ENCODE assay signal across 8 mouse cellular contexts in the genomic region with DNA sequence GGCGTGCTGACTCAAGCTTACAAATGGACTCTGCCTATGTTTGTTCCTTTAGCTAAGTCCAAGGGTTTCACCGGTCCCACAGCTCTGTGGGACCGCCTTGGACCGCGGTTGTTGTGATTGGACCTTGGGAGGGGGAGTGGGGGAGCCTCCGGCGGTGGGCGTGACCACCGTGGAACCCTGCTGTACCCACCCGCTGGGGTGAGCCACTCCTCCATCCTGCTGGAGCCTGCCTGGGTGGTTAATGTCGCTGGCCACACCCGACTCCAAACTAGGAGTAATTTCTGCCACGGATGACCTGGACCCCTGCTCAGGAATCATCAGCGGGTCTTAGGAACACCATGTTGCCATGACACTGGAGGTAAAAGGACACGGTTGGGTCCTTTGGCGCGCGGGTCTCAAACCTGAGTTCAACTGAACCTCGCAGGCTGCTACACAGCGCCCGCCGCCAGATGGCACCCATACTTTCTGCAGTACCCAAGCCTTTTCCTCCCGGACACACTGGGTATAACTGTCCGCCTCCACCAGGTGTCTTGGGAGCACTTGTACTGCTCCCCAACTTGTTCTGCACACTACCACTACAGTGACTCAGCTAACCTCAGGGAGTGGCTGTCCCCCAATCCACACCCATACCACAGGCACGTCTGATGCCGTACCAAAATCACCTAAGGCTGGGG. TPM values are rescaled to one million over a fixed set of nuclear protein-coding genes. Genes with fewer than 3 reads are reported as not detected.
DNase-seq lines count a peak whose midpoint lies in the region; ATAC-seq and TF ChIP-seq lines count a peak whose summit lies in the region.

No protein-coding gene starts in this region.

- peak overlapping the region; percentile 91 for H3K4me2 ChIP-seq in heart, embryonic 12.5 days
- peak overlapping the region; percentile 92 for H3K4me2 ChIP-seq in kidney, embryonic 16.5 days (replicated peaks; ENCODE audit: low read depth, low read length)
- peak overlapping the region; percentile 84 for H3K4me2 ChIP-seq in liver, embryonic 14.5 days (ENCODE audit: low read depth)
- H3K4me2 ChIP-seq in neural tube, embryonic 12.5 days (replicated peaks): peak overlapping the region; percentile 66
- peak overlapping the region; percentile 79 for H3K4me2 ChIP-seq in stomach, postnatal 0 days (replicated peaks; ENCODE audit: low read depth)

- TF ChIP-seq POLR2A in bone marrow macrophage, adult 2 months (IDR thresholded peaks at IDR 0.05; ENCODE audit: borderline replicate concordance, low read depth, low read length): no peak
- 0 out of 2 replicates have a peak, but pooled peaks have one; percentile 25 for TF ChIP-seq POLR2A in embryonic fibroblast, embryonic 13.5 days (IDR thresholded peaks at IDR 0.05; ENCODE audit: low read depth, low read length)

- no peaks in the 10 kb centered on the region for H3K9me3 ChIP-seq in heart, embryonic 12.5 days (replicated peaks)
- no peaks in the 10 kb centered on the region for H3K9me3 ChIP-seq in kidney, embryonic 16.5 days (ENCODE audit: low read length)
- H3K9me3 ChIP-seq in liver, embryonic 14.5 days (ENCODE audit: control insufficient read depth, low read length): no peaks in the 10 kb centered on the region
- H3K9me3 ChIP-seq in neural tube, embryonic 12.5 days: no peaks in the 10 kb centered on the region
- no peaks in the 10 kb centered on the region for H3K9me3 ChIP-seq in stomach, postnatal 0 days (ENCODE audit: control insufficient read depth, low read length)

- no peaks in the 10 kb centered on the region for H3K79me3 ChIP-seq in C2C12 (ENCODE audit: low read depth)

- 2% methylated on average over 26 of the region's 26 CpGs for WGBS in heart, embryonic 12.5 days
- under 1% methylated on average over 26 of the region's 26 CpGs for WGBS in kidney, embryonic 16.5 days
- 1% methylated on average over 26 of the region's 26 CpGs for WGBS in liver, embryonic 14.5 days (ENCODE audit: insufficient replicate concordance)
- 2% methylated on average over 26 of the region's 26 CpGs for WGBS in neural tube, embryonic 12.5 days
- 1% methylated on average over 26 of the region's 26 CpGs for WGBS in stomach, postnatal 0 days

- H3K4me3 ChIP-seq in C2C12 (ENCODE audit: insufficient read depth, poor library complexity, severe bottlenecking): no peak overlapping the region
- H3K4me3 ChIP-seq in bone marrow macrophage, adult 2 months (ENCODE audit: insufficient read depth, low read length): peak overlapping the region; percentile 50
- peak overlapping the region; percentile 4; the same call in 1 of the 2 replicates for H3K4me3 ChIP-seq in embryonic fibroblast, embryonic 13.5 days (ENCODE audit: insufficient read depth, low read length)
- peak overlapping the region; percentile 52 for H3K4me3 ChIP-seq in heart, embryonic 12.5 days
- peak overlapping the region; percentile 53 for H3K4me3 ChIP-seq in kidney, embryonic 16.5 days (ENCODE audit: low read length)
- peak overlapping the region; percentile 51 to 62 for H3K4me3 ChIP-seq in liver, embryonic 14.5 days (ENCODE audit: insufficient read depth in 1 of 2, low read depth in 2 of 2, low read length in 2 of 2)
- peak overlapping the region; percentile 25; the same call in 1 of the 2 replicates for H3K4me3 ChIP-seq in neural tube, embryonic 12.5 days
- H3K4me3 ChIP-seq in stomach, postnatal 0 days (ENCODE audit: low read depth, low read length): peak overlapping the region; percentile 39

- H3K27me3 ChIP-seq in C2C12 (ENCODE audit: control insufficient read depth, insufficient read depth, insufficient read length): no peaks in the 10 kb centered on the region
- no peaks in the 10 kb centered on the region for H3K27me3 ChIP-seq in heart, embryonic 12.5 days (replicated peaks)
- no peaks in the 10 kb centered on the region for H3K27me3 ChIP-seq in kidney, embryonic 16.5 days (ENCODE audit: insufficient read depth, low read length)
- H3K27me3 ChIP-seq in liver, embryonic 14.5 days (ENCODE audit: control insufficient read depth, insufficient read depth, low read length): no peaks in the 10 kb centered on the region
- no peaks in the 10 kb centered on the region for H3K27me3 ChIP-seq in neural tube, embryonic 12.5 days (replicated peaks)
- no peaks in the 10 kb centered on the region for H3K27me3 ChIP-seq in stomach, postnatal 0 days (ENCODE audit: control insufficient read depth, insufficient read depth, low read length)

- peak; percentile 93 for TF ChIP-seq CTCF in C2C12 (IDR thresholded peaks at IDR 0.05; ENCODE audit: control insufficient read depth, insufficient read depth, insufficient read length)
- peak; percentile 65 for TF ChIP-seq CTCF in bone marrow macrophage, adult 2 months (IDR thresholded peaks at IDR 0.05; ENCODE audit: low read depth, low read length)
- TF ChIP-seq CTCF in embryonic fibroblast, embryonic 13.5 days (IDR thresholded peaks at IDR 0.05; ENCODE audit: borderline replicate concordance, insufficient read depth, low read length): peak; percentile 57; the same call in 1 of the 2 replicates
- peak; percentile 99 for TF ChIP-seq CTCF in liver, embryonic 14.5 days (IDR thresholded peaks at IDR 0.05; ENCODE audit: low read depth)
- peak; percentile 93 for TF ChIP-seq CTCF in stomach, postnatal 0 days (IDR thresholded peaks at IDR 0.05; ENCODE audit: low read depth)

- peak; percentile 54; the same call in 1 of the 2 replicates for TF ChIP-seq EP300 in liver, embryonic 14.5 days (IDR thresholded peaks at IDR 0.05; ENCODE audit: low read depth)
- TF ChIP-seq EP300 in stomach, postnatal 0 days (optimal IDR thresholded peaks at IDR 0.05): peak; percentile 78

- no peak overlapping the region for H3K27ac ChIP-seq in bone marrow macrophage, adult 2 months (ENCODE audit: insufficient read depth, low read depth, low read length)
- no peak overlapping the region for H3K27ac ChIP-seq in embryonic fibroblast, embryonic 13.5 days (ENCODE audit: insufficient read depth, low read length)
- no peak overlapping the region for H3K27ac ChIP-seq in heart, embryonic 12.5 days (ENCODE audit: poor library complexity, severe bottlenecking)
- no peak overlapping the region for H3K27ac ChIP-seq in kidney, embryonic 16.5 days (ENCODE audit: low read length)
- H3K27ac ChIP-seq in liver, embryonic 14.5 days: peak overlapping the region; percentile 85
- no peak overlapping the region for H3K27ac ChIP-seq in neural tube, embryonic 12.5 days
- H3K27ac ChIP-seq in stomach, postnatal 0 days (replicated peaks): peak overlapping the region; percentile 25; the same call in 1 of the 2 replicates

- peak overlapping the region; percentile 74 for H3K9ac ChIP-seq in heart, embryonic 12.5 days
- H3K9ac ChIP-seq in kidney, embryonic 16.5 days (replicated peaks; ENCODE audit: low read length): peak overlapping the region; percentile 67
- H3K9ac ChIP-seq in liver, embryonic 14.5 days (replicated peaks): peak overlapping the region; percentile 67
- H3K9ac ChIP-seq in neural tube, embryonic 12.5 days: peak overlapping the region; percentile 51; the same call in 1 of the 2 replicates
- peak overlapping the region; percentile 55 for H3K9ac ChIP-seq in stomach, postnatal 0 days (ENCODE audit: low read length)

- DNase-seq in liver, embryonic 14.5 days (ENCODE audit: low read depth in 3 of 3, low spot score in 3 of 3): peak; percentile 93 to 96 (median 93)
- DNase-seq in stomach, postnatal 0 days (ENCODE audit: low spot score): peak; percentile 90

- H3ac ChIP-seq in C2C12 (ENCODE audit: control insufficient read depth, insufficient read length, low read depth): no peak overlapping the region

- H3K4me1 ChIP-seq in bone marrow macrophage, adult 2 months (ENCODE audit: control insufficient read depth, insufficient read depth, low read length): peaks cover 7% of the 10 kb centered on the region; the same call in 1 of the 2 replicates
- H3K4me1 ChIP-seq in embryonic fibroblast, embryonic 13.5 days (ENCODE audit: control insufficient read depth, insufficient read depth, low read length): no peaks in the 10 kb centered on the region
- peaks cover 10% of the 10 kb centered on the region for H3K4me1 ChIP-seq in heart, embryonic 12.5 days (replicated peaks)
- H3K4me1 ChIP-seq in kidney, embryonic 16.5 days (ENCODE audit: insufficient read depth, low read length): peaks cover 6% of the 10 kb centered on the region
- H3K4me1 ChIP-seq in liver, embryonic 14.5 days (replicated peaks; ENCODE audit: control insufficient read depth in 2 of 2, insufficient read depth in 2 of 2, low read length in 1 of 2): peaks cover 13 to 15% of the 10 kb centered on the region in 2 experiments
- peaks cover 8% of the 10 kb centered on the region; the same call in 1 of the 2 replicates for H3K4me1 ChIP-seq in neural tube, embryonic 12.5 days
- H3K4me1 ChIP-seq in stomach, postnatal 0 days (replicated peaks; ENCODE audit: control insufficient read depth, insufficient read depth): no peaks in the 10 kb centered on the region

- peak; percentile 94 for ATAC-seq in heart, embryonic 12.5 days (ENCODE audit: insufficient number of reproducible peaks, low FRiP score)
- ATAC-seq in kidney, embryonic 16.5 days (ENCODE audit: low FRiP score, low TSS enrichment): peak; percentile 91
- ATAC-seq in liver, embryonic 14.5 days (ENCODE audit: insufficient read depth): peak; percentile 99
- ATAC-seq in neural tube, embryonic 12.5 days (ENCODE audit: low FRiP score, low read depth): peak; percentile 90
- ATAC-seq in stomach, postnatal 0 days (ENCODE audit: low FRiP score, low TSS enrichment): peak; percentile 95

- H3K79me2 ChIP-seq in C2C12 (ENCODE audit: control insufficient read depth, insufficient read depth): no peaks in the 10 kb centered on the region

- H3K36me3 ChIP-seq in C2C12 (ENCODE audit: control insufficient read depth, insufficient read depth): no peaks in the 10 kb centered on the region
- H3K36me3 ChIP-seq in heart, embryonic 12.5 days: 0 out of 2 replicates have a peak, but pooled peaks cover 20% of the 10 kb centered on the region
- 0 out of 2 replicates have a peak, but pooled peaks cover 4% of the 10 kb centered on the region for H3K36me3 ChIP-seq in kidney, embryonic 16.5 days (ENCODE audit: insufficient read depth, low read length)
- no peaks in the 10 kb centered on the region for H3K36me3 ChIP-seq in liver, embryonic 14.5 days (replicated peaks; ENCODE audit: control insufficient read depth, insufficient read depth, low read depth)
- H3K36me3 ChIP-seq in neural tube, embryonic 12.5 days: 0 out of 2 replicates have a peak, but pooled peaks cover 9% of the 10 kb centered on the region
- no peaks in the 10 kb centered on the region; the same call in 1 of the 2 replicates for H3K36me3 ChIP-seq in stomach, postnatal 0 days (ENCODE audit: control insufficient read depth, insufficient read depth, low read length)

RNA-seq across cellular contexts. Expression of gene Pdpk1, which starts 1.3 kb away (rescaled TPM):
- polyA plus RNA-seq in C2C12 (2012; fragmentation: generic; extraction: Trizol): 7.4 TPM
- polyA plus RNA-seq in bone marrow macrophage, adult 2 months (2012; ENCODE audit: insufficient read depth, insufficient read length, missing spikeins): 32.9 and 39.6 TPM in 2 replicates
- polyA plus RNA-seq in embryonic fibroblast, embryonic 13.5 days (2011; ENCODE audit: insufficient read length, low read depth, missing spikeins): 42.6 and 48.9 TPM in 2 replicates
- polyA plus RNA-seq in heart, embryonic 12.5 days (2016; fragmentation: Nextera tagmentation; extraction: Ambion mirVana): 46.9 and 48.6 TPM in 2 replicates
- polyA plus RNA-seq in kidney, embryonic 16.5 days (2015; fragmentation: Nextera tagmentation; extraction: Ambion mirVana): 34.9 and 37.6 TPM in 2 replicates
- 8.5 and 9.7 TPM in 2 replicates for polyA plus RNA-seq in liver, embryonic 14.5 days (2012; rRNA removed)
- polyA plus RNA-seq in liver, embryonic 14.5 days (2014; fragmentation: Nextera tagmentation; extraction: Ambion mirVana): 24.5 and 25.5 TPM in 2 replicates
- polyA plus RNA-seq in neural tube, embryonic 12.5 days (2016; fragmentation: Nextera tagmentation; extraction: Ambion mirVana): 53.4 and 58.4 TPM in 2 replicates
- 26.7 and 28.0 TPM in 2 replicates for polyA plus RNA-seq in stomach, postnatal 0 days (2015; fragmentation: Nextera tagmentation; extraction: Ambion mirVana)

RNA-seq across cellular contexts. Expression of gene Amdhd2, which starts 11.5 kb away (rescaled TPM):
- 41.9 TPM for polyA plus RNA-seq in C2C12 (2012; fragmentation: generic; extraction: Trizol)
- 89.6 and 118 TPM in 2 replicates for polyA plus RNA-seq in bone marrow macrophage, adult 2 months (2012; ENCODE audit: insufficient read depth, insufficient read length, missing spikeins)
- 26.6 and 31.7 TPM in 2 replicates for polyA plus RNA-seq in embryonic fibroblast, embryonic 13.5 days (2011; ENCODE audit: insufficient read length, low read depth, missing spikeins)
- 28.1 and 28.8 TPM in 2 replicates for polyA plus RNA-seq in heart, embryonic 12.5 days (2016; fragmentation: Nextera tagmentation; extraction: Ambion mirVana)
- polyA plus RNA-seq in kidney, embryonic 16.5 days (2015; fragmentation: Nextera tagmentation; extraction: Ambion mirVana): 42.1 and 45.6 TPM in 2 replicates
- 11.6 and 12.7 TPM in 2 replicates for polyA plus RNA-seq in liver, embryonic 14.5 days (2012; rRNA removed)
- polyA plus RNA-seq in liver, embryonic 14.5 days (2014; fragmentation: Nextera tagmentation; extraction: Ambion mirVana): 17.6 and 21.7 TPM in 2 replicates
- polyA plus RNA-seq in neural tube, embryonic 12.5 days (2016; fragmentation: Nextera tagmentation; extraction: Ambion mirVana): 36.0 and 41.2 TPM in 2 replicates
- polyA plus RNA-seq in stomach, postnatal 0 days (2015; fragmentation: Nextera tagmentation; extraction: Ambion mirVana): 20.5 and 21.7 TPM in 2 replicates

RNA-seq across cellular contexts. Expression of gene Atp6v0c, which starts 17.5 kb away (rescaled TPM):
- 377 TPM for polyA plus RNA-seq in C2C12 (2012; fragmentation: generic; extraction: Trizol)
- polyA plus RNA-seq in bone marrow macrophage, adult 2 months (2012; ENCODE audit: insufficient read depth, insufficient read length, missing spikeins): 1,159 and 1,346 TPM in 2 replicates
- 382 and 460 TPM in 2 replicates for polyA plus RNA-seq in embryonic fibroblast, embryonic 13.5 days (2011; ENCODE audit: insufficient read length, low read depth, missing spikeins)
- polyA plus RNA-seq in heart, embryonic 12.5 days (2016; fragmentation: Nextera tagmentation; extraction: Ambion mirVana): 534 and 535 TPM in 2 replicates
- 695 and 701 TPM in 2 replicates for polyA plus RNA-seq in kidney, embryonic 16.5 days (2015; fragmentation: Nextera tagmentation; extraction: Ambion mirVana)
- 236 and 271 TPM in 2 replicates for polyA plus RNA-seq in liver, embryonic 14.5 days (2012; rRNA removed)
- polyA plus RNA-seq in liver, embryonic 14.5 days (2014; fragmentation: Nextera tagmentation; extraction: Ambion mirVana): 326 and 346 TPM in 2 replicates
- polyA plus RNA-seq in neural tube, embryonic 12.5 days (2016; fragmentation: Nextera tagmentation; extraction: Ambion mirVana): 671 and 684 TPM in 2 replicates
- polyA plus RNA-seq in stomach, postnatal 0 days (2015; fragmentation: Nextera tagmentation; extraction: Ambion mirVana): 608 and 627 TPM in 2 replicates

RNA-seq across cellular contexts. Expression of gene Tbc1d24, which starts 53.3 kb away (rescaled TPM):
- 3.8 TPM for polyA plus RNA-seq in C2C12 (2012; fragmentation: generic; extraction: Trizol)
- 23.0 and 24.0 TPM in 2 replicates for polyA plus RNA-seq in bone marrow macrophage, adult 2 months (2012; ENCODE audit: insufficient read depth, insufficient read length, missing spikeins)
- polyA plus RNA-seq in embryonic fibroblast, embryonic 13.5 days (2011; ENCODE audit: insufficient read length, low read depth, missing spikeins): 10.9 and 14.0 TPM in 2 replicates
- 5.1 and 5.3 TPM in 2 replicates for polyA plus RNA-seq in heart, embryonic 12.5 days (2016; fragmentation: Nextera tagmentation; extraction: Ambion mirVana)
- 5.6 and 6.2 TPM in 2 replicates for polyA plus RNA-seq in kidney, embryonic 16.5 days (2015; fragmentation: Nextera tagmentation; extraction: Ambion mirVana)
- 14.1 TPM in 2 replicates for polyA plus RNA-seq in liver, embryonic 14.5 days (2012; rRNA removed)
- 4.9 and 5.4 TPM in 2 replicates for polyA plus RNA-seq in liver, embryonic 14.5 days (2014; fragmentation: Nextera tagmentation; extraction: Ambion mirVana)
- polyA plus RNA-seq in neural tube, embryonic 12.5 days (2016; fragmentation: Nextera tagmentation; extraction: Ambion mirVana): 12.4 and 13.0 TPM in 2 replicates
- 1.4 and 1.5 TPM in 2 replicates for polyA plus RNA-seq in stomach, postnatal 0 days (2015; fragmentation: Nextera tagmentation; extraction: Ambion mirVana)

RNA-seq across cellular contexts. Expression of gene Ntn3, which starts 57.3 kb away (rescaled TPM):
- 0.26 TPM for polyA plus RNA-seq in C2C12 (2012; fragmentation: generic; extraction: Trizol)
- polyA plus RNA-seq in bone marrow macrophage, adult 2 months (2012; ENCODE audit: insufficient read depth, insufficient read length, missing spikeins): 0.47 TPM in 1 of 2 replicates, not detected in the other
- polyA plus RNA-seq in embryonic fibroblast, embryonic 13.5 days (2011; ENCODE audit: insufficient read length, low read depth, missing spikeins): 2.9 and 4.1 TPM in 2 replicates
- polyA plus RNA-seq in heart, embryonic 12.5 days (2016; fragmentation: Nextera tagmentation; extraction: Ambion mirVana): 2.0 and 2.6 TPM in 2 replicates
- 4.3 and 4.8 TPM in 2 replicates for polyA plus RNA-seq in kidney, embryonic 16.5 days (2015; fragmentation: Nextera tagmentation; extraction: Ambion mirVana)
- polyA plus RNA-seq in liver, embryonic 14.5 days (2012; rRNA removed): 0.59 and 0.64 TPM in 2 replicates
- polyA plus RNA-seq in liver, embryonic 14.5 days (2014; fragmentation: Nextera tagmentation; extraction: Ambion mirVana): 0.45 and 0.69 TPM in 2 replicates
- polyA plus RNA-seq in neural tube, embryonic 12.5 days (2016; fragmentation: Nextera tagmentation; extraction: Ambion mirVana): 9.0 and 10.6 TPM in 2 replicates
- 2.8 and 3.1 TPM in 2 replicates for polyA plus RNA-seq in stomach, postnatal 0 days (2015; fragmentation: Nextera tagmentation; extraction: Ambion mirVana)

Comparison
In these comparisons a context has a peak if more than half of its experiments do, and no peak if none do; other contexts are left out.
1. H3K27ac ChIP-seq: peak in liver, embryonic 14.5 days (single experiment) and stomach, postnatal 0 days (single experiment); none in bone marrow macrophage, adult 2 months (single experiment), embryonic fibroblast, embryonic 13.5 days (single experiment), heart, embryonic 12.5 days (single experiment), kidney, embryonic 16.5 days (single experiment) and neural tube, embryonic 12.5 days (single experiment).
2. Peak in every context shown above with its lines, with median percentiles within 50 percentile points of each other: CTCF ChIP-seq, ATAC-seq, H3K4me2 ChIP-seq and H3K9ac ChIP-seq.